Mouse (Mus musculus): ENCODE results near the gene Ifnar2.

DNA sequence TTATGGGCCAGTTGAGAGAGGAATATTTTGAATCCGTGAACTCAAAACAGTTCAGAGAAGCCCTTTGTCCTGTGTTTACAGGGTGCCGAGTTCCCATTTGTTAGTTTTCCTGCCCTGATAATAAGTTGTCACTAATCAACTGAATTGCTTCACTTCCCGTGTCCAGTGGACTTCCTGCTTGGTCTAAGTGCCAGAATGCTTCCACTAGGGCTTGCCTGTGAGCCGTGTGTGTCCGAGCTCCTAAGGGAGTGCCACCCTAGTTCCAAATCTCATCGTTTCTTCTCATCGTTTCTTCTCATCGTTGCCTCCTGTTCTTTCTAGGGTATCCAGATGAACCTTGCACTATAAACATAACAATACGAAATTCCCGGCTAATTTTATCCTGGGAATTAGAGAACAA is 13.0 kb downstream of the Ifnar2 start:
- TF ChIP-seq POLR2A (IDR thresholded peaks at IDR 0.05; ENCODE audit: control insufficient read depth, low read depth, low read length): no peak
- no peak for TF ChIP-seq CTCF (IDR thresholded peaks at IDR 0.05; ENCODE audit: control insufficient read depth, insufficient read depth, insufficient replicate concordance, low read depth, low read length)

All from testis, adult 2 months (tissue).